Mouse (Mus musculus) liver (tissue): ENCODE results near the gene Ubxn7.
"Not testable (repeated sequence)": the region's sequence is repeated elsewhere in the genome, so short reads cannot be mapped to it uniquely, and the experiment has no call there.

ENCODE experiments used
- DNase-seq: peaks from one replicate; pipeline ENCODE4 v3.0.0-alpha.2; 2020; ENCODE audit warnings: mixed read lengths

Ubxn7 gene

GRCm38 (mm10) chr16:32332040-32332555 lies at the start of gene Ubxn7:
TSS of gene Ubxn7 (plus strand) at chr16:32332257.
- DNase-seq: peak; percentile 99

- DNase-seq: no peak
Measured at GRCm38 (mm10) chr16:32282608-32283007, 49.4 kb upstream of the Ubxn7 start.

GRCm38 (mm10) chr16:32291821-32292220 lies 40.2 kb upstream of the Ubxn7 start:
- no peak for DNase-seq

GRCm38 (mm10) chr16:32299617-32300016 lies 32.4 kb upstream of the Ubxn7 start:
- DNase-seq: not testable (repeated sequence)

GRCm38 (mm10) chr16:32303046-32303445 lies 29.0 kb upstream of the Ubxn7 start:
- DNase-seq: no peak

GRCm38 (mm10) chr16:32303886-32304285 lies 28.2 kb upstream of the Ubxn7 start:
- DNase-seq: no peak

GRCm38 (mm10) chr16:32311970-32312369 lies 20.1 kb upstream of the Ubxn7 start:
- no peak for DNase-seq

- no peak for DNase-seq
Measured at GRCm38 (mm10) chr16:32312386-32312785, 19.7 kb upstream of the Ubxn7 start.

GRCm38 (mm10) chr16:32312859-32313258 lies 19.2 kb upstream of the Ubxn7 start:
- no peak for DNase-seq

- DNase-seq: no peak
Measured at GRCm38 (mm10) chr16:32316601-32317000, 15.5 kb upstream of the Ubxn7 start.

- DNase-seq: no peak
Measured at GRCm38 (mm10) chr16:32323953-32324352, 8.1 kb upstream of the Ubxn7 start.

- no peak for DNase-seq
Measured at GRCm38 (mm10) chr16:32330876-32331670, 984 bp upstream of the Ubxn7 start.

GRCm38 (mm10) chr16:32332556-32333511 lies 777 bp downstream of the Ubxn7 start:
- peak; percentile 55 for DNase-seq

GRCm38 (mm10) chr16:32335146-32335545 lies 3.1 kb downstream of the Ubxn7 start:
- DNase-seq: no peak

- DNase-seq: no peak
Measured at GRCm38 (mm10) chr16:32336026-32336780, 4.1 kb downstream of the Ubxn7 start.

GRCm38 (mm10) chr16:32337001-32337400 lies 4.9 kb downstream of the Ubxn7 start:
- no peak for DNase-seq

GRCm38 (mm10) chr16:32340451-32340850 lies 8.4 kb downstream of the Ubxn7 start:
- no peak for DNase-seq

GRCm38 (mm10) chr16:32345521-32345920 lies 13.5 kb downstream of the Ubxn7 start:
- no peak for DNase-seq

- no peak for DNase-seq
Measured at GRCm38 (mm10) chr16:32350776-32351175, 18.7 kb downstream of the Ubxn7 start.

- no peak for DNase-seq
Measured at GRCm38 (mm10) chr16:32363530-32363929, 31.5 kb downstream of the Ubxn7 start.

GRCm38 (mm10) chr16:32371351-32371750 lies 39.3 kb downstream of the Ubxn7 start:
- DNase-seq: peak; percentile 52

- no peak for DNase-seq
Measured at GRCm38 (mm10) chr16:32379575-32379974, 47.5 kb downstream of the Ubxn7 start.

- DNase-seq: no peak
Measured at GRCm38 (mm10) chr16:32382901-32383300, 50.8 kb downstream of the Ubxn7 start.
